Mouse (Mus musculus) frontal cortex, postnatal 10 days (tissue): ENCODE results near the gene Necap1.
A peak's percentile ranks its signal among the peaks of the same experiment; 100 is the strongest.

Experiments used
- DNase-seq, 2 experiments: peaks; one replicate each; pipeline ENCODE4 v3.0.0; 2022; ENCODE audit warnings: low spot score in 2 of 2, mixed read lengths in 1 of 2

Necap1 gene

DNA sequence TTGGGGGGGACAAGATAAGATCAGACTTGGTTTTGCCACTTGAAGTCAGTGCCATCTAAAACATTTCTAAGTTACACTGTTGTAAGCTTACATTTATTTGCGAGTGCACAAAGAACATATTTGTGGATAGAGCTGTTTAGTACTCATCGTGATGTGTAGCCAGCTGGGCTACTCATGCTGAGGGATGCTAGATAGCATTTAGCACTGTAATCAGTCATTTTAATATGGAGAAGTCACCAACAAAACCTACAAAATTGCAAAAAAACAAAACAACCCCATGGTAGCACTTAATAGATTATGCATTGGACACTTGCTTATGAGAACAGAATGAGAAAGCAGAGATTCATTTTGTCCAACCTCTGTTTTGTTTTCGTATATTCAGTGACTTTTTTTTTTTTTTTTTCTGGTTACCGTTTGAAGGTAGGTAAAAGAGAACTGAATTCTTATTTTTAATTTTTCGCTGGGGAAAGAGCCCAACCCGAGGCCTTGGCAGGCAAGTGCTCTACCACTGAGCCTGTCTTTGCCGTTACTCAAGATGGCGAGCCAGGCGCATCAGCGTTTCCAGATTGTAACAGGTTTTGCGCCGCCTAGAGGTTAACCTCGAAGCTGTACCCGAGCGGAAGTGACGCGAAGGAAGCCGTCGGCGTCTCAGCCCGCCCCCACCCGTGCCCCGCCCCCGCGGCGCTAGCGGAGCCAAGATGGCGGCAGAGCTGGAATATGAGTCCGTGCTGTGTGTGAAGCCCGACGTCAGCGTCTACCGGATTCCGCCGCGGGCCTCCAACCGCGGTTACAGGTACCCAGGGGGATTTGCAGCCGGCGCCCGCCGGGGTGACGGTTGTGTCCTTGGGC, at the start of gene Necap1:
Gene Necap1, plus strand, starts transcription at position 604 of the 849 bp plus-strand sequence.
- peak; percentile 93 to 98 for DNase-seq

DNA sequence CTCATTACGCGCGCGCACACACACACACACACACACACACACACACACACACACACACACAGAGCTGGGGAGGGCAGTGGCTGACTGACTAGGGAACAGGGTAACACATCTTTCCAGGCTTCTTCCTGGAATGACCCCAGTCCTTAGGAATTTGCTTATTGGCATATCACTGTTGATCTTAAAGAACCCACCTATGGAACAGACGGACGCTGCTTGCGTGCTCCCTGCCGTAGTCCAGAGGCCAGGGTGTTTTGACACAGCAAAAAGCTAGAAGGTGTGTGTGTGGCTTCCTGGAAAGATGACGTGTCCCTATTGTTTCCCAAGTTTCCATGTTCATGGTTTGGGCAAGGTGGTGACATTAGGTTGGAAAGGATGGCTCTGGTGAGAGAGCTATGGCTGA, 49.1 kb upstream of the Necap1 start:
- no peak for DNase-seq

DNA sequence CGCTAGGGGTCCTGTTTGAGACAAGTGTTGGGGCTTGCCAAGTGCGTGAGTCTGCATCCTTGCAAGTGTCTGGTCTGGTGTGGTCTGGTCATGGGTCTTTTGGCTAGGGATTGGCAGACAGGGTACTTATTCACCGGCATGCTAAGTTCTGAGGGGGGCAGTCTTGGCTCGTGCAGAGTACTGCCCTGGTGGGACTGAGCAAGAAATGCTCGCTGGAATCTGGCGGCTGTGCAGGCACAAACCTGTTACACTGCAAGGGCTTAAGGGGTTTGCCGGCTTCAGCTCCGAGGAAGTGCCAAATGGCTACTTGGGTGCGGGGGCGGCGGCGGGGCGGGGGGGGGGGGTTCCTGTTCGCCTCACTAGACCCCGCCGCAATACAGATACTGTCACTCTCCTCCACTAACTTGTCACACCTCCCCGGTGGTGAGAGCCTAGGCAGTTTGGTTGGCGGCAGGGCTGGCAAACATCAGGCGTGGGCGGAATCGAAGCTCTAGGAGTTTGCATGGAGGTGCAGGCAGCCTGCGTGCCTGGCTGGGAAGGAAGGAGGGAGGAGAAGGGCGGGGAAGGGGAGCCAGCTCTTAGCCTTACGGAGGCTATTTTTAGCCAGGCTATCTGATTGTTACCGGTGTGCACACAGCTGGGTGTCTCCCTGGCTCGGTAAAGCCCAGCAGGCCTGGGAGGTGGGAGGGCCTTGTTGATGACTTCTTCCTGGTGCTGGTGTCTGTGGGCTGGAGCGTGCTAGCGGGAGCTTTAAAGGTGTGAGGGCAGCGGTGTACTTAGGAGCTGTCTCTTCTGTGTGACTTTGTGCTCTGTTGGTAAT, 48.1 kb upstream of the Necap1 start:
- DNase-seq, result peak; percentile 60 to 76

DNA sequence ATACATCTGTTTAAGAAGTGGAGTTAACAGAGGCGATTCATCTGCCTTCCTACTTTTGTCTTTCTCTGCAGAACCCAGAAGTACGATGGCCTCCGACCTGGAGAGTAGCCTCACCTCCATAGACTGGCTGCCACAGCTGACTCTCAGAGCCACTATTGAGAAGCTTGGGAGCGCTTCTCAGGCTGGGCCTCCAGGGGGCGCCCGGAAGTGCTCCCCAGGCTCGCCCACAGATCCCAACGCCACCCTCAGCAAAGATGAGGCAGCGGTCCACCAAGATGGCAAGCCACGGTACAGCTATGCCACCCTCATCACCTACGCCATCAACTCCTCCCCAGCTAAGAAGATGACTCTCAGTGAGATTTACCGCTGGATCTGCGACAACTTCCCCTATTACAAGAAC, 46.2 kb upstream of the Necap1 start:
- no peak for DNase-seq

DNA sequence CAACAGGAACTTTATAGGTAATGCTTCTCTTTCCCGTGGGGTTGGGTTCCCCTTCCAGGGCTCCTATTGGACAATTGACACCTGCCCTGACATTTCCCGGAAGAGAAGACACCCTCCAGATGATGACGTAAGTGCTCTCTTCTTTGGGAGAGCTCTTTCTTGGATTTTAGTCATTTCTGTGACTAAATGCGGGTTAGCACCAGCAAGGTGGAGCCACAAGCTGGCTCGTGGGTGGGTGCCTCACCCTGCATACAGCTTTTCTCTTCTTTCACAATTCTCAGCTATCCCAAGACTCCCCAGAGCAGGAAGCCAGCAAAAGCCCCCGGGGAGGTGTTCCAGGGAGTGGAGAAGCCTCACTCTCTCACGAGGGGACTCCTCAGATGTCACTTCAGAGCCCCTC, 41.4 kb upstream of the Necap1 start:
- no peak for DNase-seq

DNA sequence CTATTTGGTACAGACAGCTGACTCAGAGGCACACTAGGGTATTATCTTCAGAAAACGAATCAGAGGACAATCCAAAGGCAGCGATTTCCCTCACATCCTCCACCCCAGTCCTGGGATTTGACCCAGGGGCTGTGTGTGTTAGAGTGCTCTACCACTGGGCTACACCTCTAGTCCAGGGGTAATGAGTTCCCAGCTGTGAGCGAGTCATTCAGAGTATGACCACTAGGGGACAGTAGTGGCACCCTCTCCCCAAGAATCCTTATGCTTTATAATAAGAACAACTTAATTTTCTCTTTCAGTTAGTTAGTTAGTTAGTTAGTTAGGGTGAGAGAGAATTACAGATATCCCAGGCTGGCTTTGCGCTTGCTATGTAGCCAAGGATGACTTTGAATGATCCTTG, 39.9 kb upstream of the Necap1 start:
- no peak for DNase-seq

DNA sequence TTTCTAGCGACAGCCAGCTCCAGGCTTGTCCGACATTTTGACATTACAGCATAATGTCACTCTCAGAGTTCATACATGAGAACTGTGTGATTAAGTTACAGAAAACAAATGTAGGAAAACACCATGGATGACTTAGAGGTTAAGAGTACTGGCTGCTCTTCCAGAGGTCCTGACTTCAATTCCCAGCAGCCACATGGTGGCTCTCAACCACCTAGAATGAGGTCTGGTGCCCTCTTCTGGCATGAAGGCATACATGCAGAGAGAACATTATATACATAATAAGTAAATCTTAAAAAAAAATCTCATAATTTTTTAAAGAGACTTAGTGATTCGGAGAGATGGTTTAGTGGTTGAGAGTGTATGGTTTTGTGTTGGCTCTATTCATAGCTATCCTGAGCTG, 37.3 kb upstream of the Necap1 start:
- no peak for DNase-seq

DNA sequence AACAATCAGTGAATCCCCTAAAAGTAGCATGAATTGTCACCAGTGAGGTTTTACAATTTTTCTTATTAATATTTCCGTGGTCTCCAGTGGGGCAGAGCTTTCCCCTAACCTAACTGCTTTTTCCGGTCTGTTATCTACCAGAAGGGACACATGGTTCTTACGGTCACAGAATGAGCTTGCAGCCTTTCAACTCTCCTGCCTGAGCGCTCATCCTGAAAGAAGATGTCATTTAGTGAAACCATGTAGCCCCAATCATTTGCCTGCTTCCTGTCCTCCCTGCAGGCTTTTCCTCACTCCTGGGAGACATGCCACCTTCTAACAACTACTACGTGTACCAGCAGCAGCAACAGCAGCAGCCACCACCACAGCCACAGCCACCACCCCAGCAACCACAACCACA, 36.7 kb upstream of the Necap1 start:
- no peak for DNase-seq

DNA sequence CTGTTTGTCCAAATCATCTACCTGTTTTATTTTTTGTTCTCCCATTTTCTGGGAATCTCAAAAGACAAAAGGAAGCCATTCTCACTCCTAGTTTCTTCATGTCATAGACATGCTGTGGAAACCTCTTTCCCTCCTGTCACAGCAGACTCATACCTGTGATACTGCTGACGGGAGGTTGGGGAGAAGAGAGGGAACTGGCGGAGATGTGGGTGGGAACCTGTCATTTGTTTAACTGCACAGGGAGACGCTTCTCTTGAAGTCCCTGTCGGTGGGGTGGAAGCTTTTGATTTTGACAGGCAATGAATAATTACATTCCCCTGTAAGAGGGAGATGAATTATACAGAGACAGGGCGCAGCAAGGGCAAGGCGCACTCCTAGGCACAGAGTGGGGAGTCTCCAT, 30.5 kb upstream of the Necap1 start:
- DNase-seq, result no peak

DNA sequence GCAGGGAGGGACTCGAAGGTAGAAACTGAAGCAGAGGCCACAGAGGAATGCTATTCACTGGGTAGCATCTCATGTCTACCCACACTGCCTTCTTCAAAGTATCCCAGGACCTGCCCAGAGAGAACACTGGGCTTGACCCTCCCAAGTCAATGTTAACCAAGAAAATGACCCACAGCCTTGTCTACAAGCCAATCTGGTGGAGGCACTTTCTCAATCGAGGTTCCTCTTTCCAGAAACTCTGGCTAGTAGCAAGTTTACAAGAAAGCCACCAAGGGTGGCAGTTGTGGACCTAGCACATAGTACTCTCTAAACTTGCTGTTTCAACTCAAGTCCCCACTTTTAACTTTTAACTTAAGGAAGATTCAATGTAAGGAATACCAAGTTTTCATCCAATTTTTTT, 21.6 kb upstream of the Necap1 start:
- no peak for DNase-seq

DNA sequence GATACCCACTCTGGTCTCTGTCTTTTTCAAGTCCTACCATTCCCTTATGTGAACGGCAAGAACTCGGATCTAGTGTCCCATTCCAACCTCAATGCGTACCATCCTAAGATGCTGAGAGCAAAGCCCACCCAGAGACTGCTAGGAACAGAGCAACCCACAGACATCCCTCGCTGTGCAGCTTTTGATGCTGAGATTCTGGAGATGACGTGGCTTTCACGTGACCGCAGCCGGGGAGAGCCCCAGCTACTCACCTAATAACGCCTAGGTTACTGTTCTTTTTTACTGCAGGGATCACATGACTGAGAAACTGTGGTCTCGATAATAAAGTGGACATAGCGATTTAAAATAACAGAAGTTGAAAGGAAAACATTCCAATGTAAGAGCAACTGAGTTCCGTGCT, 19.7 kb upstream of the Necap1 start:
- DNase-seq, result no peak

DNA sequence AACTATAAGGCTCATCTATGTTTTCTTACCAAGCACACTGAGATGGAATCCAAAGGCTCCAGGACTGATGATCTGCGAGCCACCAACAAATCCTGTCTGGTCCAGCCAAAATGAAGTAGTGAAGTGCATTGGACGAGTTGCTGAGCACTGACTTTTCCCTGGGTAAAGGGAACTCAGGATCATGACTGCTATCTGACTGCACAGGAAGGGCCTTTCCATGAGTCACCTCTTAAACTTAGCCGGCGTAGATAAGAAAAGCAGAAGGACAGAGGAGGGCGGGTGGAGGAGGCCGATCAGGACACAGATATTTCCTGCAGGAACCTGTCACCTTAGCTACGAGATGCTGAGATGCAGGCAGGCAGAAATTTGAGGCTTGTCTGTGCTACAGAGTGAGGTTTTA, 18.3 kb upstream of the Necap1 start, which contains the start of gene C3ar1:
Gene C3ar1, minus strand, starts transcription at position 207 of the 400 bp plus-strand sequence.
- no peak for DNase-seq

DNA sequence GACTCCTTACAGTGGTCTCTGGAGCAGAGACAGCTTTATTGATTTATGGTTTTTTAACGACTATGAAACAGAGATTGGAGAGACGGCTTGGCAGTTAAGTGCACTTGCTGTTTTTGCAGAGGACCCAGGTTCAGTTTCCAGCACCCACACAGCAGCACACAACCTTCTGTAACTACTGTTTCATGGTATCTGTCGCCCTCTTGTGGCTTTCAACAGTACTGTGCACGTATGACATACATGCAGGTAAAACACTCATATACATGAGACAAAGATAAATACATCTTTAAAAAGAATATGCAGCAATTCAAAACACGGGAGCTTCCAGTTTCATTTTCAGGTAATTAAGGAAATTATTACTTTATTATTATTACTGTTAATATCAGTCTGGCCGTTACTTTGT, 11.8 kb upstream of the Necap1 start:
- no peak for DNase-seq

DNA sequence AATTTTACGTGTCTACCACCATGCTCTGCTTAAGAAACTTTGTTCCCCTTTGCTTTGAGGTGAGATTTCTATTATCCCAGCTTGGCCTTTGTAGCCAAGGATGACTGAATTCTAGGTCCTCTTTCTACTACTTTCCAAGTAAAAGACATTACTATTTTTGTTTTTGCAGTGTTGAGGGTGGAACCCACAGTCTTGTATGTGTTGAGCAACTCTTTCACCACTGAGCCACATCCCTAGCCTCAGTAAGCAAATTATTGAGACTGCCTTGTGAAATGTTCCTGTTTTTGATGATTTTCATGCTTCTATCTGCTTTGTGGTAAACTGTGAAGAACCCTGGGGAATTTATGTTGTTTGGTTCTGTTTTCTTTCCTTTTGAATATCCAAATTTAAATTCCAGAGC, 11.4 kb upstream of the Necap1 start:
- DNase-seq, result no peak

DNA sequence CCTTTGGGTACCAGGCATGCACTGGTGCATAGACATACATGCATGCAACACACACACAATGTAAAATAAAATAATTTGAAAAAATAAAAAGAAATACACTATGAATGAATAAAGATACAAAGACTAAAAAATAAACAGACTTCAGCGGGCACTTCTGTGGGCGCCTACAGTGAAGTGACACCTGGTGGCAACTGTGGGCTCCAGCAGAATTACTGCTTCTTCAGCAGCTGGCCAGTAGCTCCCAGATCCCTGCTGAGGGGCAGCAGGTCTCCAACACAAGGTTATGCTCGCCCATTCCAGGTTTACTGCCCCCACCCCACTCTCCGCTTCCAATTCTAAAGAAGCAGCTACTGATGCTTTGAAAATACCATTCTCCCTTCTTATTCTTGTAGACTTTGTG, 6.4 kb upstream of the Necap1 start:
- DNase-seq, result no peak

DNA sequence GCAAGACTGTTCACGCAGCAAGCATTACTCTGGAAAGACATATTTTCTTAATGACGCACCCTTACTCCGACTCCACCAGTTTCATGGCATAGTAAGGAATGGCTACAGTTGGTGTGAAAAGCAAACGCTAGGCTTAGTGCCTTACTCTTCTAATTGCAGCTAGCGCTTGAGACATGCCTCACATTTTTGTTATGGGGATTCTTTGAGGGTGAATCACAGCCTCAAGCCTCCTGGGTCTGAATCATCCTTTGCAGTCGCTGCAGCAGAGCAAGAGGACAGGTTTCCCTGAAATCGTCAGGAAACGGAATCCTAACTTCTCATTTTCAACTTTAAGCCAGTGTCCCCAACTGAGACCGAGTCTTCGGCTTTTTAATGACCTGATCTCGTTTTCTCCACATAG, 4.4 kb upstream of the Necap1 start:
- no peak for DNase-seq

DNA sequence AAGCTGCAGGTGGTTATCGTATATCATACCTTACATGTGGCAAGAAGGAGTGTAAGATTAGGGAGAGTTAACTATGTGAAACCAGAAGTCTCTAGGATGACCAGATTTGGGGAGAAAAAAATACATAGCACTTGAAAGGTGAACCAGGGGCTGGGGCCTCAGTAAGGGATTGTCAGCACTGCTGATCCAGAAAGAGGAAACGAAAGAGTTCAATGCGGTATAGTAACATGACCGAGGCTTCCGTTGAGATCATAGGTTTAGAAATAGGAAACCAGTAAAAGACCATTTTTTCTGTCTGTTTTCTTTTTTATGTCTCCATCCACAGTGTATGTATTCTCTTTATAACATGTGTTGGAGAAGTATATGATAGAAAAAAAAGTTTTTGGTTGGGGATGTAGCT, 1.5 kb upstream of the Necap1 start:
- DNase-seq, result no peak

DNA sequence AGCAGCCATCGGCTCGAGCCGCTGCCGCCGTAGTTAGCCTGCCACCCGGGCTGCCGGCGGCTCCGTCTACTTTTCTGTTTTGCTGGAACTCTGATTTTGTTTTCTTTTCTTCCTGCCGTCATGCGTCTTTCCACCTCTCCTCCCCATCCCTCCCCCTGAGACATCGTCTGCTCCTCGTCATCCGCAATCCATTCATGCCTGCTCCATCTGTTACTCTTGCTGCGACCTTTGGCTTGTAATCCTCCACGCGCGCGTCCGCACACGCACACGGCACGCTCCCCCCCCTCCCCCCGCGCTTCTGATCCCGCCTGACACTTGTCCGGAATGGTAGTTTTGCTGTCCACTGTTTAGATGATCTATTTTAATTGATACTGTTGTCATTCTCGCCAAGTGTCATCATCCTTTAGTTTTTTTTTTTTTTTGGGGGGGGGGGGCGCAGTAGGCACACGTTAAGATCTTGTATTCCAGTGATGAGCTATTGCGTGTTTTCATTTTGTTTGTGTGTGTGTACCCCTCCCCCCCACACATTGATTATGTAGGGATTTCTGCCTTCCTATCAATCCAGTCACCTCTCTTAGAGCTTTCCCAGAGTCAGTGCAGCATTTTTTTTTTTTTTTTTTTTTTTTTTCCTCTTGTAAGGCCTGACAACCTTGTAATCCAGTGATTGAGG, 581 bp downstream of the Necap1 start:
- DNase-seq, result no peak

DNA sequence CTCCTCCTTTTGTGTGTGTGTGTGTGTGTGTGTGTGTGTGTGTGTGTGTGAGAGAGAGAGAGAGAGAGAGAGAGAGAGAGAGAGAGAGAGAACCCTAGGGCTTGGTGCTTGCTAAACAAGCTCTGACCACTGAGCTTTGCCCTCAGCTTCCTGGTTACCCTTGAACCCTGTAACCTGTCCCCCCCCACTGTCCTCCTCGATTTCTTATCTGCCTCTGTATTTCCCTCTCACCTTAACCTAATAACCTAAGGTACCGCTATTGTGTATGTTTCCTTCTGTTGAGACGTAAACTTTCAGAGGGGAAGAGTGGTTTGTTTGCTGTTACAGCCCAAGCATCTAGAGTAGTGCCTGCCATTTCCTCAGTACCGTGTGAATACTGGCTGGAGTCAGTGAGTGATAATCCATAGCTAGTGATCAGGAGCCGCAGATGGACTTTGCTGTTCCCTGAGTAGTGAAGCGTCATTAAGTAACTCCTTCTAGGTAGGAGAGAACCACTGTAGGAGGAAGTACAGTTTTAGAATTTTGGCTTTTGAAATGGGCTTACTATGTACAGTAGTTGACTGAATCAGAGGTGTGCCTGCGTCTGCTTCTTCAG, 5.0 kb downstream of the Necap1 start:
- no peak for DNase-seq

DNA sequence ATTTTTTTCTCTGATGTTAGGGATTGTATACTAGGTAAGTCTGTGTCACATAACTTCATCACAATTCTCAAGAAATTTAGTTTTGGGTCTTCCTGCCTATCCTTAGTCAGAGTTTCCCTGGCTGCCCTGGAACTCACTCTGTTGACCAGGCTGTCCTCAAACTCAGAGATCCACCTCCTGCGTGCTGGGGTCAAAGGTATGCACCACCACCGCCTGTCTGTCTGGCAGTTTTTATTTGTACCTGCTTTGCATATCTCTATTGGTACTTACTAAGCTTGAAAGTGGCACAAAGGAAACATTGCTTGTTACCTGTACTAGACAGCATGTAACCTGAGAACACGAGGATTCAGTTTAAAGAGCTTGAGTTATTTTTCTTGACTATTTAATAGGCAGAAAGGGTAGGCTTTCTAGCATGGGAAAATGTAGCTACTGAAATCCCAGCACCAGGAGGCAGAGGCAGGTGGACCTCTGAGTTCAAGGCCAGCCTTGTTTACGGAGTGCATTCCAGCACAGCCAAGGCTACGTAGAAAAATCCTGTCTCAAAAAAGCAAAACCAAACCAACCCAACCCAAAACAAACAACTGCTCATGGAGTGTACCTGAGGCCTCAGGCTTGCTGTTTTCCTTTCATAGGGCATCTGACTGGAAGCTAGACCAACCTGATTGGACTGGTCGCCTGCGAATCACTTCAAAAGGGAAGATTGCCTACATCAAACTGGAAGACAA, 5.7 kb downstream of the Necap1 start:
- DNase-seq, result no peak

DNA sequence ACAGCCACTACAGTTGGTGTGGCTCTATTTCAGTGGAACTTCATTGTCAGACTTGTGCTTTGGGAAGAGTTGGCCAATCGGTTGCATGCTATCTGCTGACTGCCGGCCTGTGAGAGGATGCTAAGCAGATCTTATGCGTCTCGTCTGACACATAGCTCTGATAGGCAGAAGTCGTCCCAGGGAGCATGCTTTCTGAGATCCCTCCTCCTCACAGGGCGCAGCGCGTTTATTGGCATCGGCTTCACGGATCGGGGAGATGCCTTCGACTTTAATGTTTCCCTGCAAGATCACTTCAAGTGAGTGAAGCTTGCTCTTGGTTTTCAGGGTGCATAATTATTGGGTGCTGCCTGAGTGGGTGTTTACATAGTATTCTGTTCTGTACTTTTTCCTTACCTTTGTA, 7.0 kb downstream of the Necap1 start:
- DNase-seq, result no peak
